Mouse (Mus musculus): ENCODE results near the gene Gm17651.

Gene Gm17651

GRCm38 (mm10) chr3:97630746-97631145 is 43.7 kb downstream of the Gm17651 start:
- DNase-seq (ENCODE audit: low read depth, low spot score), result no peak

GRCm38 (mm10) chr3:97629941-97630340 is 44.6 kb downstream of the Gm17651 start:
- no peak for DNase-seq (ENCODE audit: low read depth, low spot score)

GRCm38 (mm10) chr3:97628391-97629001 is 46.0 kb downstream of the Gm17651 start, which contains the start of gene Fmo5:
TSS of gene Fmo5 (plus strand) at chr3:97628804.
- peak; percentile 85 for DNase-seq (ENCODE audit: low read depth, low spot score)

- no peak for DNase-seq (ENCODE audit: low read depth, low spot score)
Measured at GRCm38 (mm10) chr3:97627893-97628292, 46.6 kb downstream of the Gm17651 start.

GRCm38 (mm10) chr3:97624611-97625010 is 49.9 kb downstream of the Gm17651 start:
- no peak for DNase-seq (ENCODE audit: low read depth, low spot score)

All from CD4-positive, CD25-positive, alpha-beta regulatory T cell, adult 2 months (primary cell).